Mouse (Mus musculus) E14TG2a.4 (cell line): ENCODE measurements around the gene Phactr2.

Experiments used
- H3K27me3 ChIP-seq: 2 replicates; pipeline ENCODE4 v1.6.1; 2014; ENCODE audit warnings: low read length, control low read depth; ENCODE audit not compliant: insufficient read depth
- H3K36me3 ChIP-seq: 2 replicates; pipeline ENCODE4 v1.6.1; 2014; ENCODE audit warnings: low read length, control low read depth; ENCODE audit not compliant: insufficient read depth
- H3K4me1 ChIP-seq: replicated peaks from 2 replicates; pipeline ENCODE4 v1.6.1; 2014; ENCODE audit warnings: low read depth, low read length, control low read depth
- H3K4me3 ChIP-seq: replicated peaks from 2 replicates; pipeline ENCODE4 v1.5.1; 2014; ENCODE audit warnings: mild to moderate bottlenecking, low read length
- H3K9me3 ChIP-seq: 2 replicates; pipeline ENCODE4 v1.6.1; 2014; ENCODE audit warnings: low read length, control low read depth
- CTCF ChIP-seq: conservative IDR thresholded peaks from 2 replicates; pipeline ENCODE4 v1.5.1; 2014; ENCODE audit warnings: low read length
- NANOG ChIP-seq: IDR thresholded peaks from 2 replicates; pipeline ENCODE4 v1.6.1; 2014; ENCODE audit warnings: borderline replicate concordance, low read length, mixed read lengths
- POU5F1 ChIP-seq: IDR thresholded peaks from 2 replicates; pipeline ENCODE4 v1.6.1; 2014; ENCODE audit warnings: low read length, borderline replicate concordance

The Phactr2 gene

DNA sequence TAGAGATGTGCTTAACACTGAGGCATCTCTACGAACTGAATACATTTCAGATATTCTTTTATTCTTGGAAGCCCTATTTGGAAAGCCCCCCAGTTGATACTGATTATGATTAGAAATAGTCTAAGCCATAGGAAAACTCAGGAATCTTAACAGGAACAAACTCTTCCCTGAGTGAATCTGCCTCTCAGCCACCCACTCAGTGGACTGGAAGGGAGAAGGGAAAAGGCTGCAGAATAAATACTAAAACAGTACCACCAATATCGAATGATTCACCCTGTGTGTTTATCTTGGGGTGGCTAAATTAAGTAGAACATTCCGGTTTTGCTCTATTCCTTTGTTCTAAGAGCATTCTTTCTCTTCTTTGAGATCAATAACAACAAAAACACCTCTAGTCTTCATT is 63.2 kb downstream of the Phactr2 start:
- Histone ChIP-seq H3K27me3 (no peaks in the 10 kb centered on the region; the same call in 1 of the 2 replicates), H3K9me3 (no peaks in the 10 kb centered on the region), H3K36me3 (no peaks in the 10 kb centered on the region), H3K4me1 (no peaks in the 10 kb centered on the region), H3K4me3 (no peak overlapping the region)
- TF ChIP-seq POU5F1 (no peak), NANOG (no peak), CTCF (no peak)

DNA sequence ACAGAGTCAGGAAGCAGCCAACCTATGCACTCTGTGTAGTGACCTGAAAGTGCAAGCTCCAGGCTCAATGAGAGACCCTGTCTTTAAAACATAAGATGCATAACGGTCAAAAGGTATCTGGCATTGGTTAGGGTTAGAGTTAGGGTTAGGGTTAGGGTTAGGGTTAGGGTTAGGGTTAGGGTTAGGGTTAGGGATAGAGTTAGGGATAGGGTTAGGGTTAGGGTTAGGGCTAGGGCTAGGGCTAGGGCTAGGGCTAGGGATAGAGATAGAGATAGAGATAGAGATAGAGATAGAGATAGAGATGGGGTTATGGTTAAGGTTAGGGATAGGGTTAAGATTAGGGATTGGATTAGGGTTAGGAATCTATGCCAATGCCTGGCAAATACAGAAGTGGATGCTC is 72.2 kb downstream of the Phactr2 start:
- Histone ChIP-seq H3K9me3 (no peaks in the 10 kb centered on the region), H3K4me1 (no peaks in the 10 kb centered on the region), H3K4me3 (no peak overlapping the region), H3K36me3 (no peaks in the 10 kb centered on the region), H3K27me3 (peaks cover 4% of the 10 kb centered on the region; the same call in 1 of the 2 replicates)
- TF ChIP-seq POU5F1 (no peak), NANOG (no peak), CTCF (no peak)

DNA sequence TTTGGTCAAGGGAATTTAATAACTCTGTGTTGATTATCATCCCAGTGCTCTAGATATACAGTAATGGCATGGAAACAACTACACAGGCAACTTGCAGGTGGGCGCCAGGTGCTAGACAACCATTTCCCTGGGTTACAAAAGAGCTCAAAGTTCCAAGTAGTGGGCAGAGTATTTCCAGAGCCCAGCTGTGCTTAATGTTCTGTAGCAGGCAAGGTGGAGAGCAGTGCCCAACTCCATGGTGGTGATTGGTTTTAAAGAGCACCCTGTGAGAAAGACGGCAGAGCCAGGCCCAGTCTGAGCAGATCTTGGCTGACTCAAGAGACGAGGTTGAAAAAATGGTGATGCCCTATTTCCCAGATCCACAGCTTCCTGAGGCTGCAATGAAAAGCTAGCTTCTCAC is 78.5 kb downstream of the Phactr2 start:
- Histone ChIP-seq H3K9me3 (no peaks in the 10 kb centered on the region), H3K4me3 (no peak overlapping the region), H3K27me3 (no peaks in the 10 kb centered on the region), H3K36me3 (no peaks in the 10 kb centered on the region), H3K4me1 (no peaks in the 10 kb centered on the region)
- TF ChIP-seq NANOG = no peak

DNA sequence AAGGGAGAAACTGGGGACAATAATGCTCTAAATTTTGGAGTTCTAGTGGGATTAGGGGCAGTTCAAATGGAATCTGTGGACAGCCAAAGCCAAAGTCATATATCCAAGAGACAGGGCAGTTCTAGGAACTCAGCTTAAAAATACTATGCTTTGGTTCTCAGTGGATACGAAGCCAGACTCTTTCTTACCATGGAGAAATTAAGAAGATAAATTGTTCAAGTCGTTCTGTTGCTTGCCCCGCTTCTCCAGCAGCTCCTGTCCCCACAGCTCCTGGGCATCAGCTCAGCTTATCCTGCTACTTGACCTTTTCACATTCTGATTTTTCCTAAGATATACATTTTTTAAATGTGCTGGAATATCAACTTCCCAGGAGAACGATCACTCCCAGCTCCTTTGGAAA is 80.2 kb downstream of the Phactr2 start:
- no peaks in the 10 kb centered on the region for H3K36me3 ChIP-seq
- H3K4me3 ChIP-seq = no peak overlapping the region
- no peaks in the 10 kb centered on the region for H3K4me1 ChIP-seq
- TF ChIP-seq POU5F1 (no peak), NANOG (no peak), CTCF (no peak)
- no peaks in the 10 kb centered on the region for H3K9me3 ChIP-seq
- no peaks in the 10 kb centered on the region for H3K27me3 ChIP-seq

DNA sequence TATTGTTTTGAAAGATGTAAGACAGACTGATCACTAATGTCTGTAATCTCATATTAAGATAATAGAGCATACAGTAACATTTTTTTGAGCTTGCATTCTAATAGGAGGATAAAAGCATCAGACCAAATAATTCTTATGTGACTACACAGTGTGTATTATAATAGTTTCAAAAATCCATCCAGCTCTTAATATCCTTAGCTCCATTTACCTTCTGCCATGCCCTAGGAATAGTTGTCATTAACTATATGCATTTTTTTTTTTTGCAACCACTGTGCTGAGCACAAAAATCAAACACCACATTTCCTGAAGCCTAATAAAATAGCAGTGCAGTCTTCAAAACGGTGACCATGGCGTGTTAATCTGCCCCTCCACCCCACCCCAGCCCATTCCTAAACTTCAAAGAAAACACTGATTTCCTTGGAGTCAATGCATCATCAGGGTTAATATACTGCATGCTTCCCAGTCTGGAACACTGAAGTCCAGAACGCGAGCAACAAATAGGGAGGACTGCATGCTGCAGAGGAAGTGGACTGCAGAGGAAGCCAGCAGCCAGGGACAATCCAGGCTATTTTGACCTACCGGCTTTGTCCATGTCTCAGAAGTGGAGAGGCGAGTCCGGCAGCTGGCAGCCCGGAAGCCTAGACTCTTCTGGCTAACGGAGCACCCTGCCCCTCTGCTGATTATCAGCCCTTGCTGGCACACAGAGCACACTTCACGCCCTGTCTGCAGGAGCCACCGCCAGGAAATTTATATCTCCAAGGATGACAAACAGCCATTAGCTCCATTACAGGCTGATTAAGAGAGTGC is 85.9 kb downstream of the Phactr2 start:
- Histone ChIP-seq H3K4me1 (no peaks in the 10 kb centered on the region), H3K9me3 (no peaks in the 10 kb centered on the region), H3K4me3 (no peak overlapping the region), H3K27me3 (no peaks in the 10 kb centered on the region), H3K36me3 (no peaks in the 10 kb centered on the region)
- TF ChIP-seq NANOG (no peak), CTCF (no peak), POU5F1 (no peak)

DNA sequence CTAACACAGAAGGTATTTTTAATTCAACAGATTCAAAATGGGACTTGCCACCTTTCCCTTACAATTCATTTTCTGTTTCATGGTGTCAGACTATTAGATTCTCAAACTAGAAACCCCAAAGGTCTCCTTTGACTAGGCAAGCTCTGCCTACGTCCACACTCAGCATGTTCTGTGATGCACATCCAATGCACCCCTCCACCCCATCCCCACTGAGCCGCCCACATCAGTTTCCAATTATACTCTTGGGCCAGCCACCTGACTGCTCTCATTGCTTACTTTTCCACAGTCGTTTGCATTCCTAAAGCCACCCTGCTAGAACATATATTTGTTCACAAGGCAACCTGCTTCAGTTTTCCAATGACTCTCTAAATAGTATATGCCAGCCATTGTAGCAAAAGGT is 89.3 kb downstream of the Phactr2 start:
- Histone ChIP-seq H3K27me3 (no peaks in the 10 kb centered on the region), H3K4me3 (no peak overlapping the region), H3K4me1 (no peaks in the 10 kb centered on the region), H3K36me3 (no peaks in the 10 kb centered on the region), H3K9me3 (no peaks in the 10 kb centered on the region)
- TF ChIP-seq POU5F1 (no peak), CTCF (no peak), NANOG (no peak)

DNA sequence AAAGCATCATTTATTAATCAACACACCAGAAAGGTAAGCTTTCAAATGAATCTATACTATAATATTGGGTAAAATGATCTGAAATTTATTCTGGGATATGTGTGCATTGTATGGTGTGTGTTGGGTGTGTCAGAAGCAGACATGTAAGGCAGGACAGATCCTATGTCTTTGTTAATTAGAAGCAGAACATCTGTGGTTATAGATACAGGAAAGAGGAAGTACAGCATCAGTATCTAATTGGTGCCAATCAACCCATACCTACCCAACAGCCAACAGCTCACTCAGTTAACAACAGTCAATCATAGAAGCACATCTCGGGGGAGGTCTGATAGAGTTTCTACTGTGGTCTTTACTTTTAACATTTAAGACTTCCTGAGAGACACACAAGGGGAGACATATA is 96.3 kb downstream of the Phactr2 start:
- TF ChIP-seq NANOG (no peak), CTCF (no peak), POU5F1 (no peak)
- no peaks in the 10 kb centered on the region for H3K9me3 ChIP-seq
- H3K4me3 ChIP-seq = no peak overlapping the region
- H3K36me3 ChIP-seq = no peaks in the 10 kb centered on the region
- no peaks in the 10 kb centered on the region for H3K27me3 ChIP-seq
- no peaks in the 10 kb centered on the region for H3K4me1 ChIP-seq

DNA sequence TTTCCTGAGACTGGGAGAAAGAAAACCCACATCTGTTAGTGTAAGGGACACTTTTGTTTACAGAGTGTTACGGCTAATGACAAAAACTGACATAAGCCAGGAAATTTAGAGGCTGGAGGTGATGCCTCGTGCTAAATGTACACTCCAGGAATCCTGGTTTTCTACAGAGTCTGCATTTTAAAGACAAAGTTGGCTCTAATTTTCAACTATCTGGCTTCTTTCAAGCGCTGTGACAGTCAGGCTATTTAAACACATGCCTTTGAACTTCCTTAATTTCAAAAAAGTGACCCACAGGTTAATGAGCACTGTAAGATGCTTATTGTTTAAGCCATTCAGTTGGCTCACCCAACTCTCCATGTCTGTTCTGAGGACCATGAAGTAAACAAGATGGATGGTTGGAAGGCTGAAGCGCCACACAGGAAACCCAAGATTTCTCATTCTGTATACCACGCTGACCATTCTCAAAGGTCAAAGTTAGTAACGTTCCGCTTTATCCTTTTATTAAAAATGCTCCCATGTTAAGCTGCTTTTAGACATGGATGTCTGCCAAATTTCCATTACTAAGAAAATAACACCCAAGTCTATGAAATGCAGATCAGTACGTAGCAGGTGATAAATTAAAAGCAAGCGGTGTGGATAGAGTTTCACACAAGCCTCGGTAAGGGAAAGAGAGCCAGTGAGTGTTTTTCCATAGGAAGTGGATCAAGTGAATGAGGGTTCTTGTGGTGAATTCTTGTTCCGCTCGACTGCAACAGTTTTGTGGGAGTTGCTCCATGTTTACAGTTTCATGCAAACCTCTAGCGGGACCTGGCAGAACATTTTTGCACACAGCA is 97.6 kb downstream of the Phactr2 start:
- Histone ChIP-seq H3K4me3 (no peak overlapping the region), H3K36me3 (no peaks in the 10 kb centered on the region), H3K4me1 (no peaks in the 10 kb centered on the region), H3K9me3 (no peaks in the 10 kb centered on the region), H3K27me3 (no peaks in the 10 kb centered on the region)
- TF ChIP-seq POU5F1 (no peak), NANOG (no peak), CTCF (no peak)

DNA sequence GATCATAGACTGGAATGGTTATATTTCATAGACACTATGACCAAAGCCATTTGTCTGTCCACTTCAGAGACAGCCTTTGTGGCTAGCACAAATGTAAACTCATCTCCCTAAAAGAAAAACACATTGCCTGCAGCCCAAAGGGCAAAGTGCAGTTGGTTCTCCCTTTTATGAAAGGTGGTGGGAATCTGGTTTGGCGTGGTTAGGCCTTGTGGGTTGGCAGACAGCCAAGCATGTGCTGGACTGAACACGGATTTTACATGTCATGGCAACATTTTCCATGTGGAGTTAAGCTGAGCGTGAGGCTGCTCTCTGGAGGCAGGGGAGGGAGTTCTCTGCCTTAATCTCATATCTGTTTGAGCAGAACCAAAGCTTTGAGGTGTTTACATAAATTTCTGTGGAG is 98.4 kb downstream of the Phactr2 start:
- H3K4me1 ChIP-seq = no peaks in the 10 kb centered on the region
- H3K4me3 ChIP-seq = no peak overlapping the region
- H3K36me3 ChIP-seq = no peaks in the 10 kb centered on the region
- no peaks in the 10 kb centered on the region for H3K27me3 ChIP-seq
- no peaks in the 10 kb centered on the region for H3K9me3 ChIP-seq
- TF ChIP-seq NANOG (no peak), POU5F1 (no peak), CTCF (no peak)
